Mouse (Mus musculus) kidney, postnatal 14 days (tissue): ENCODE measurements at regions not wholly inside any gene's neighbourhood (a gene's known extent, or its start where the extent isn't known, plus 50 kb on each side); places are given as distances from the start of the nearest gene placed in this dataset.

Experiments used
- DNase-seq: peaks from one replicate; pipeline ENCODE4 v3.0.0; 2022; ENCODE audit warnings: mixed read lengths

- peak; percentile 3 for DNase-seq
These were observed 656.2 kb downstream of the Slc16a7 start for GRCm38 (mm10) chr10:124733103-124733502.

- no peak for DNase-seq
These were observed 656.9 kb downstream of the Slc16a7 start for GRCm38 (mm10) chr10:124732342-124732741.

DNA sequence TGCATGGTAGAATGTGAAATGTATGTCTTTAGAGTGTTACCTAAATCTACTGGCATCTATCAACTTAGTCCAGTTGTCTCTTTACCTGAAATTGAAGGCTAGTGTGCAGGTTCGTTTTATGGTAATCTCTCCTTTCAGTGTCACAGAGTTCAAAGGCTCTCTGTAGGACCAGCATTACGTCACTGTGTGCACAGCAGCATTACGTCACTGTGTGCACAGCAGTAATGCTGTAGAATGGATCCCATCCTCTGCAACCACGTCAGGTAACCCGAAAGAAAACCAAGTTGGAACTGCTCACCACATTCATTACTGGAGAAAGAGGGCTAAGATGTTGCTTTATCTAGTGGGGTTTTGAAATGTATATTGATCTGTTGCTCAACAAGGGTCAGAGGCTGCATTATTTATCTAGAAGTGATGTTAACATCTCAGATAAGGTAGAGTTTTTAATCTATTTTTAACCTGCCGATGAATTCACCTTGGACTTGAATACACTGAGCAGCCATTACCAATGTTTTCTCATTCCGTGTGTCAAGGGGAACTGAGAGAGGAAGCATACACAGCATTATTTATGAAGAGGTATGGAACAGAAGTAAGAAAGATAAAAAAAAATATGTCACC lies 657.9 kb downstream of the Slc16a7 start:
- no peak for DNase-seq

- DNase-seq = no peak
These were observed 676.6 kb downstream of the Slc16a7 start for GRCm38 (mm10) chr10:124712647-124713046.

DNA sequence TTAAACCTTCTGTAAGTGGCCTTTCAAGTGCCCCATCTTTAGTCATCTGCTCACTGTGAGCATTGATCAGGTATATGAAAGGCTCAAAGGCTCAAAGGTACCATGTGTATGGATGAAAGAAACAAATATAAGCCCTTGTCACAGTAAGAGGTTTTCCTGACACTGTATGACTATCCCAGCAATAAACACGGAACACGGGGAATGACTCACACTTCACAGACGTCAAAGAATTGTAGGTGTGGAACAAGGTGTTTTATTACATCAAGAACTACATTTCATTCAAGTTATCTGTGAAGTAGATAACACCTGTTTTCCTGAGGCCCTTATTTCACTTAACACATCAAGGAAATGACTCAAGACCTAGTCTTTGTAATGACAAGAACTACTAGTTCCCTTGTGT lies 678.3 kb downstream of the Slc16a7 start:
- no peak for DNase-seq

- no peak for DNase-seq
These were observed 679.4 kb downstream of the Slc16a7 start for GRCm38 (mm10) chr10:124709832-124710231.

DNA sequence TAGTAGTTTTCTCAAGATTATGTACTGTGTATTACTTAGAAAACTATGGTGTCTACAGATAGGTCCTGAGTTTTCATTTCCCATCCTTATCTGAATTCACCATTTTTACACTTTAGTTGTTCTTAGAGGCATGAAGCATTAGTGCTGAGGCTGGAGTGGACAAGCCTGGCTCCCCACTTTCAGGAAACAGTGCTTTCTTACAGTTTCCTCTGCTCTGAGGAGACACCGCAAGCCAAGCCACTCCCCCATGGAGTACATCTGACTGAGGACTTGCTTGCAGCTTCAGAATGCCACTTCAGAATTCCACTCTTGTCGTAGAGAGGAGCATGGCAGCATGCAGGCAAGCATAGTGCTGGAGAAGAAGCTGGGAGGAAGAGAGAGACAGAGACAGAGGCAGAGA lies 682.6 kb downstream of the Slc16a7 start:
- no peak for DNase-seq
